Mouse (Mus musculus): ENCODE data around the gene Abhd16a.

DNA sequence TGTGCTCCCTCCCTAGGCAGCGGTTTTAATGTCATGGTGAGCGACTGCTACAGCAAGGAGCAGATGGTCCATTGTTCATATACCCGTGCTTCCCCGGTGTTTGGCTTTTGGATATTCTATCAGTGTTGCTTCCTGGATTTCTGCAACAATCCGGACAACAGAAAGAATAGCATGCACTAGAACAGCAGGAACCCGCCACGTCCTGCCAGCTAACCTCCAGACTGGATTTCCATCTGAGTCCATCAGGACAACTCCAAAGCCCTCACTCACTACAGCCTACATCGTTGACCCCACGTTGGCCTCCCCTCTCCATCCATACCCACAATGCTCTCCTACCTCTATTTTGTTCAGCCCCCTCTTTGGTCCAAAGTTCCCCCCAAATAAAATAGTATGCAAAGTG lies 22.7 kb downstream of the Abhd16a start:
- TF ChIP-seq CTCF (IDR thresholded peaks at IDR 0.05; ENCODE audit: borderline replicate concordance, insufficient read depth, low read length), result no peak
- no peak for TF ChIP-seq POLR2A (IDR thresholded peaks at IDR 0.05; ENCODE audit: low read depth, low read length)

Measured in embryonic fibroblast, embryonic 13.5 days (primary cell).